Mouse (Mus musculus): ENCODE data around the gene Srsf4. TPM values are rescaled to one million over a fixed set of nuclear protein-coding genes. Genes with fewer than 3 reads are reported as not detected.

Srsf4 gene
- total RNA-seq (2021): 10 to 100 TPM; 27.4 to 30.6 TPM
- long read RNA-seq, experiment 1, transcript Srsf4-202 (6 exons, 2,257 nt): major isoform, 22 of 34 reads
- long read RNA-seq, experiment 1, partial matches to known transcripts: 6 of 34 reads
- long read RNA-seq, experiment 1, other reads (novel, unspliced or antisense): 6 of 34 reads
- long read RNA-seq, experiment 2, transcript Srsf4-202 (6 exons, 2,257 nt): major isoform, 34 of 51 reads
- long read RNA-seq, experiment 2, partial matches to known transcripts: 2 of 51 reads
- long read RNA-seq, experiment 2, other reads (novel, unspliced or antisense): 15 of 51 reads

- peak; percentile 97 for DNase-seq
These were observed at the start of gene Srsf4 for GRCm38 (mm10) chr4:131873293-131874168. TSS of gene Srsf4 (plus strand) at chr4:131873617.

DNA sequence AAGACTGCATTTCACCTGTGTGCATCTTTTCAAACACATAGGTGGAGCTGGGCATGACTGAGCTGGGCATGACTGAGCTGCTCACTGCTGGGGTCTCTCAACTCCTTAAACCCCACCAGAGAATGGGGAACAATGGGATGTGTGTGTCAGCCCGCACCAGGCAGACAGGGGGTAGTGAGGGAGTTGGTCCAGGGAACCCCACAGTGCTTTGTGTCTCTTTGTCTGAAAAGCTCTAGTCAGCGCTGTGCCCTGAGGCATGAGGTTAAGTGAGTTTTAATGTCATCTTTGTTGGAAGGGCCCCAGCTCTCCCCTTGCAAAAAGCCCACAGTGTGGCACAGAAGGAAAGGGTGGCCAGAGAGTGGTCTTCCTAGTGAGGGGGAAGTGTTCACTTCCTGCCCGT lies 48.5 kb upstream of the Srsf4 start:
- DNase-seq: no peak

GRCm38 (mm10) chr4:131825830-131826229 lies 47.6 kb upstream of the Srsf4 start:
- peak; percentile 28 for DNase-seq

DNA sequence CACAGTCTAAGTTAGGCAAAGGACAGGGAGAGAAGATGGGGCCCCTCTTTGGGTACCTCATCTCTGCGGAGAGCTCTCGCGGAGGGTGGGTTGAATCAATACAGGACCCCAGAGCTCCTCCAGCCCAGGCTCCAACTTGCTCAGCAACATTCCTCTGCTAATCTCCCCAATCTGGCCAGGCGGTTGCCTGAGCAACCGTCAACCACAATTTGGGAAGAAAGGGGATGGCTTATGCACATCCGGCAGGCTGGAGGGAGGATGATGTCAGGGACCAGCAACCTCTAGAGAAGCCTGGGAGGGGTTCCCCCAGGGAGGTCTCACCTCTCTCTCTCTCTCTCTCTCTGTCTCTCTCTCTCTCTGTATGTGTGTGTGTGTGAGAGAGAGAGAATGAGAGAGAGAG lies 46.5 kb upstream of the Srsf4 start:
- DNase-seq: no peak

- DNase-seq: no peak
These were observed 44.3 kb upstream of the Srsf4 start for GRCm38 (mm10) chr4:131829123-131829522.

- no peak for DNase-seq
These were observed 41.8 kb upstream of the Srsf4 start for GRCm38 (mm10) chr4:131831546-131832045.

GRCm38 (mm10) chr4:131832759-131833407 lies 40.5 kb upstream of the Srsf4 start:
- no peak for DNase-seq

- DNase-seq: no peak
These were observed 39.3 kb upstream of the Srsf4 start for GRCm38 (mm10) chr4:131833971-131834609.

GRCm38 (mm10) chr4:131836351-131836881 lies 37.0 kb upstream of the Srsf4 start:
- no peak for DNase-seq

DNA sequence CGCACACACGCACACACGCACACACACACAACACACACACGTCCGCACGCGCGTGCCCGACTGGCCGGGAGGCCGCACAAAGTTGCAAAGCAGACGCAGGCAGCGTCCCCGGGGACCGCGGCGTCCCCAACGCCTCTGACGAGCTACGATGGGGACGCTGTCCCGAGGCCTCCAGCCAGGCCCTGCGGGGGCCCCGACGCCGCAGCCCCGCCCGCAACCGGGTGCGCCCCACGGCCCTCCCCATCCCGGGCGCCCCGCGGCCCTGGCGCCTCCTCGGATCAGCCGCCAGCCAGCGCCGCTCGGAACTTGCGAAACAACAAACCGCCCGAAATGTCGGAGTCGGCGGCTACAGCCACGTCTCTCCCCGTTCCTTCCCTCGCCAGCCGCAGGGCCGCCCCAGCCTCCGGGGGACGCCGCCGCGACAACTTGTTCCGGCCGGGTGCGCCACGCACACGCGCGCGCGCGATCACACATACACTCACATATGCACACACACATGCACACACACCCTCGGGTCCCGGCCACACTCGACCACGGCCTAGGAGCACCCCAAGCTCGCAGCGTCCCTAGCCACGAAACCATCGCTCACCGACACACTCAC lies 36.4 kb upstream of the Srsf4 start:
- peak; percentile 21 for DNase-seq

GRCm38 (mm10) chr4:131837872-131838524 lies 35.4 kb upstream of the Srsf4 start, which contains the start of gene Ptpru:
TSS of gene Ptpru (minus strand) at chr4:131838288.
- peak; percentile 81 for DNase-seq

- peak; percentile 83 for DNase-seq
These were observed 30.1 kb upstream of the Srsf4 start, which contains the start of gene Mecr for GRCm38 (mm10) chr4:131843290-131843743. TSS of gene Mecr (plus strand) at chr4:131843470.

DNA sequence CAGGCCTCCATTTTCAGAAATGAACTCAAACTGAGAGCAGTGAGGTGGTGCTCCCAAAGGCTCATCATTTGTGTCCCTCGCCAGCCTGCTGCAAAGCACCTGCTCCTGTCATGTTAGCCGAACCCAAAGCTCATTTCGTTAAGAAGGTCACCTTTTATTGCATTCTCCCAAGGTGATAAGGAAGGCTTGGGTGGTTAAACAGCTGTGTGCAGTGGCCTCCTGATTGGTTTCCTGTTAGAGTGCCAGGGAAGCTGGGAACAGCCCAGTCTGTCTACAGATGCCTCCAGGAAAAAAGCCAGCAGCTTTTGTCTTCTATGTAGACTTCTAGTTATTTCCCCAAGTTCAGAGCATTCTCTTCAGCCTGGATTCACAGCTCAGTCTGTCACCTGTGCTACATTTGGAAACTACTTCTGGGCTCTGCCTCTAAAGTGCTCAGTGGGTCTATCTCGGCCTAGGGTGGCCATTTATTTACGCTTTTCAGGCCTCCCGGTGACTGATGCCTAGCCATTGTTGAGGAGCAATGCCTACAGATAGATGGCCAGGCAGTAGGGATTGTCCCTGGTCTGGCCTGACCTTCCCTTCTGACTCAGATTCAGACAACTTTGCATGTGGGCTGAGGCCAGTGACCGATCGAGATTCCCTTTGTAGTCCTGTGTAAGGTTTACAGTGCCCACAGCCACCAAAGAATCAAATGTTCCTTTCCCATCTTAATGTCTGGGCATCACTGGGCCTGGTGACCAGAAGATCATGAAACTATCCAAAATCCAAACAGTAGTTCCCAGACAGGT lies 27.2 kb upstream of the Srsf4 start:
- DNase-seq: no peak

GRCm38 (mm10) chr4:131848082-131848481 lies 25.3 kb upstream of the Srsf4 start:
- no peak for DNase-seq

- DNase-seq: peak; percentile 24
These were observed 23.3 kb upstream of the Srsf4 start for GRCm38 (mm10) chr4:131849986-131850638.

- DNase-seq: no peak
These were observed 18.5 kb upstream of the Srsf4 start for GRCm38 (mm10) chr4:131854950-131855349.

DNA sequence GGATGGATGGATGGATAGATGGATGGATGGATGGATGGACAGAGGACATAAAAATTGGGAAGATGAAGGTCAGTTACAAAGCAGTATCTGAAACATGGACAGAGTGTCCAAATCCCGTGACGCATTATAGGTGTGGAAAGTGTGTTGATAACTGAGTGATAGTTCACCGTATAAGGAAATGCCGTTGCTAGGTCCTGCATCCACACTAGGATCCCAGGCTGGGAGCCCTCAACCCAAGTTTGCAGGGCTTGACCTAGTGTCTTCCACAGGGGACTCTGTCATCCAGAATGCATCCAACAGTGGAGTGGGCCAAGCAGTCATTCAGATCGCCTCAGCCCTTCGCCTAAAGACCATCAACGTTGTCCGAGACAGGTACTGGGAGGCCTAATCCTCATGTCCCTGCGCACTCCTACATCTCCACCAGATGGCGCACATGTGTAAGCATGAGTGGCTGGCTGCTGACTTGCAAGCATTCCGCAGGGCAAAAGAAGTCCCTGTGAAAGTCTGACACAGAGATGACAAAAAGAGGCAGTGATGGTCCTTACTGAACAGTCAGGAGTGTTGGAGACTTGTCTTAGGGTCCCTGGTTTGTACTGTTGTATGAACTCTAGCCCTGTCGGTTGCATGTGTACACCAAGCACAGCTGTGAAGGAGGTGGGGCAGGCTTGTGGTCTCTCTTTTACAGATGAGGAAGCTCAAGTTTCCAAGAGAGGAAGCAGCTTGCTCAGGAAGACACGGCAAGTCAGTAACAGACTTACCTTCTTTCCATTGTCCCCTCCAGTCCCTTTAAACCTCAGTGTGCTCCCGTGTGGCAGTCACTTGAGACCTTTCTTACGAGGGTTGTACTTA lies 12.7 kb upstream of the Srsf4 start:
- DNase-seq: peak; percentile 50

- no peak for DNase-seq
These were observed 12.1 kb upstream of the Srsf4 start for GRCm38 (mm10) chr4:131861341-131861739.
